8 mouse cellular contexts compared by ENCODE assay signal in the genomic region with DNA sequence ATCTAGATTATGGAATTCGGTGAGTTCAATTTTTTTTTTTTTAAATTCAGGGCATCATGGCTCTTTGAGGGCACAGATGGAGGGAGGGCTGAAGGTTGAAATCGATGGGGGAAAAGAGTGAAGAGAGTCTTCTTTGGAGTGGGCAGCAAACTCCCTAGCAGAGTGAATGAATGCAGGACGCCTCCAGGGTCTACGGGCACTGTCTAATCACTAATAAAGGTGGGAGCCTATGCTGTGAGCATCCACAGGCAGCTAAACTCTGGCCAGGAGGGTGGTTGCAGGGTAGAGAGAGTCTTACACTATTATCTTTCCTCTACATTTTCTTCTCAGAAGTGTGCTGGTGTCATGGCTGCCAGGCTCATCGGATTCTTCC. TPM values are rescaled to one million over a fixed set of nuclear protein-coding genes. Genes with fewer than 3 reads are reported as not detected.
DNase-seq lines count a peak whose midpoint lies in the region; ATAC-seq and TF ChIP-seq lines count a peak whose summit lies in the region.

No protein-coding gene starts in this region.

- H3K9ac ChIP-seq in hindbrain, postnatal 0 days (replicated peaks; ENCODE audit: low read length) = peak overlapping the region; percentile 62
- H3K9ac ChIP-seq in midbrain, postnatal 0 days (replicated peaks; ENCODE audit: low read length, poor library complexity, severe bottlenecking) = peak overlapping the region; percentile 72

- H3K4me3 ChIP-seq in layer of hippocampus, adult 2 months = peak overlapping the region; percentile 84
- peak overlapping the region; percentile 59 for H3K4me3 ChIP-seq in embryonic facial prominence, embryonic 10.5 days
- H3K4me3 ChIP-seq in hindbrain, postnatal 0 days (ENCODE audit: low read length) = peak overlapping the region; percentile 54
- peak overlapping the region; percentile 50 for H3K4me3 ChIP-seq in midbrain, postnatal 0 days (ENCODE audit: low read depth, low read length)

- WGBS in embryonic facial prominence, embryonic 10.5 days = 40% methylated on average over 5 of the region's 5 CpGs
- WGBS in hindbrain, postnatal 0 days = 37% methylated on average over 5 of the region's 5 CpGs
- 47% methylated on average over 5 of the region's 5 CpGs for WGBS in midbrain, postnatal 0 days

- peaks cover 6% of the 10 kb centered on the region for H3K4me1 ChIP-seq in embryonic facial prominence, embryonic 10.5 days
- H3K4me1 ChIP-seq in hindbrain, postnatal 0 days (ENCODE audit: insufficient read depth, low read length) = peaks cover 5% of the 10 kb centered on the region; the same call in 1 of the 2 replicates
- peaks cover 4% of the 10 kb centered on the region; the same call in 1 of the 2 replicates for H3K4me1 ChIP-seq in midbrain, postnatal 0 days (ENCODE audit: insufficient read depth, low read length)

- H3K27me3 ChIP-seq in embryonic facial prominence, embryonic 10.5 days (replicated peaks; ENCODE audit: low read depth, poor library complexity, severe bottlenecking) = no peaks in the 10 kb centered on the region
- no peaks in the 10 kb centered on the region for H3K27me3 ChIP-seq in hindbrain, postnatal 0 days (ENCODE audit: insufficient read depth, low read length)
- no peaks in the 10 kb centered on the region for H3K27me3 ChIP-seq in midbrain, postnatal 0 days (ENCODE audit: insufficient read depth, low read length)

- peak overlapping the region; percentile 89 for H3K27ac ChIP-seq in layer of hippocampus, adult 2 months
- H3K27ac ChIP-seq in embryonic facial prominence, embryonic 10.5 days (replicated peaks) = peak overlapping the region; percentile 31; the same call in 1 of the 2 replicates
- H3K27ac ChIP-seq in hindbrain, postnatal 0 days = peak overlapping the region; percentile 67
- H3K27ac ChIP-seq in midbrain, postnatal 0 days (ENCODE audit: low read depth, low read length) = peak overlapping the region; percentile 72

- DNase-seq in layer of hippocampus, adult 2 months (ENCODE audit: low spot score in 2 of 2) = no peak
- no peak for DNase-seq in layer of hippocampus, adult 18-20 months (ENCODE audit: low spot score in 2 of 2)
- no peak for DNase-seq in embryonic facial prominence, embryonic 10.5 days (ENCODE audit: low spot score)
- no peak for DNase-seq in hindbrain, postnatal 0 days (ENCODE audit: low spot score)
- DNase-seq in midbrain, postnatal 0 days (ENCODE audit: low spot score) = no peak
- no peak for DNase-seq in right cerebral cortex, postnatal 36 days (ENCODE audit: low spot score in 2 of 2)
- DNase-seq in gastrocnemius, postnatal 14 days = no peak
- DNase-seq in gastrocnemius, postnatal 4 days (ENCODE audit: low spot score in 2 of 2) = no peak

- TF ChIP-seq CTCF in layer of hippocampus, adult 2 months (conservative IDR thresholded peaks at IDR 0.05) = no peak
- TF ChIP-seq CTCF in hindbrain, postnatal 0 days (IDR thresholded peaks at IDR 0.05; ENCODE audit: low read depth) = no peak
- TF ChIP-seq CTCF in midbrain, postnatal 0 days (IDR thresholded peaks at IDR 0.05) = no peak

- intact Hi-C loops in gastrocnemius, postnatal 14 days (cut with DNase I; ENCODE audit: low total_unique reads) = no loop called here

- peak overlapping the region; percentile 83 for H3K4me2 ChIP-seq in hindbrain, postnatal 0 days (ENCODE audit: low read depth, low read length)
- H3K4me2 ChIP-seq in midbrain, postnatal 0 days (ENCODE audit: low read depth, low read length, poor library complexity, severe bottlenecking) = peak overlapping the region; percentile 74

- H3K9me3 ChIP-seq in embryonic facial prominence, embryonic 10.5 days = no peaks in the 10 kb centered on the region
- H3K9me3 ChIP-seq in hindbrain, postnatal 0 days (ENCODE audit: low read length) = no peaks in the 10 kb centered on the region
- H3K9me3 ChIP-seq in midbrain, postnatal 0 days (ENCODE audit: low read length) = no peaks in the 10 kb centered on the region

- ATAC-seq in hindbrain, postnatal 0 days = peak; percentile 36
- ATAC-seq in midbrain, postnatal 0 days (ENCODE audit: low FRiP score) = no peak; the same call in 1 of the 2 replicates

- H3K36me3 ChIP-seq in embryonic facial prominence, embryonic 10.5 days (replicated peaks) = peaks cover 40% of the 10 kb centered on the region
- peaks cover 26% of the 10 kb centered on the region for H3K36me3 ChIP-seq in hindbrain, postnatal 0 days (ENCODE audit: insufficient read depth, low read length)
- peaks cover 26% of the 10 kb centered on the region for H3K36me3 ChIP-seq in midbrain, postnatal 0 days (ENCODE audit: insufficient read depth, low read length)

RNA-seq across cellular contexts. Expression of a gene that starts 0.4 kb away (rescaled TPM):
- 10 to 100 TPM; 55.7 to 67.9 TPM for total RNA-seq in layer of hippocampus, adult 2 months (2021)
- 10 to 100 TPM; 57.3 to 59.9 TPM for total RNA-seq in layer of hippocampus, adult 18-20 months (2021)
- polyA plus RNA-seq in embryonic facial prominence, embryonic 10.5 days (2016; fragmentation: Nextera tagmentation; extraction: Ambion mirVana) = 33.8 and 33.9 TPM in 2 replicates
- 62.5 and 77.4 TPM in 2 replicates for total RNA-seq in hindbrain, postnatal 0 days (2014; rRNA removed)
- polyA plus RNA-seq in hindbrain, postnatal 0 days (2015; fragmentation: Nextera tagmentation; extraction: Ambion mirVana) = 45.8 and 46.8 TPM in 2 replicates
- total RNA-seq in midbrain, postnatal 0 days (2014; rRNA removed) = 56.8 and 64.6 TPM in 2 replicates
- polyA plus RNA-seq in midbrain, postnatal 0 days (2015; fragmentation: Nextera tagmentation; extraction: Ambion mirVana) = 46.1 and 48.3 TPM in 2 replicates
- 10 to 100 TPM; 19.5 to 20.7 TPM for total RNA-seq in gastrocnemius, postnatal 14 days (2021)
- total RNA-seq in gastrocnemius, postnatal 4 days (2021) = 10 to 100 TPM; 30.9 to 32.2 TPM

RNA-seq across cellular contexts. Expression of a gene that starts 11.9 kb away (rescaled TPM):
- total RNA-seq in layer of hippocampus, adult 2 months (2021) = 10 to 100 TPM; 42.6 to 43.8 TPM
- total RNA-seq in layer of hippocampus, adult 18-20 months (2021) = 10 to 100 TPM; 30.5 to 30.7 TPM
- 42.0 and 43.3 TPM in 2 replicates for polyA plus RNA-seq in embryonic facial prominence, embryonic 10.5 days (2016; fragmentation: Nextera tagmentation; extraction: Ambion mirVana)
- 29.4 and 37.9 TPM in 2 replicates for total RNA-seq in hindbrain, postnatal 0 days (2014; rRNA removed)
- 36.8 and 37.2 TPM in 2 replicates for polyA plus RNA-seq in hindbrain, postnatal 0 days (2015; fragmentation: Nextera tagmentation; extraction: Ambion mirVana)
- total RNA-seq in midbrain, postnatal 0 days (2014; rRNA removed) = 38.5 and 42.9 TPM in 2 replicates
- polyA plus RNA-seq in midbrain, postnatal 0 days (2015; fragmentation: Nextera tagmentation; extraction: Ambion mirVana) = 39.0 and 47.6 TPM in 2 replicates
- total RNA-seq in gastrocnemius, postnatal 14 days (2021) = 10 to 100 TPM; 27.8 to 37.9 TPM
- total RNA-seq in gastrocnemius, postnatal 4 days (2021) = 100 to 1,000 TPM; 142 to 158 TPM

RNA-seq across cellular contexts. Expression of a gene that starts 20.2 kb away (rescaled TPM):
- total RNA-seq in layer of hippocampus, adult 2 months (2021) = 10 to 100 TPM; 61.6 to 61.7 TPM
- 10 to 100 TPM; 49.0 to 59.9 TPM for total RNA-seq in layer of hippocampus, adult 18-20 months (2021)
- 29.0 and 30.8 TPM in 2 replicates for polyA plus RNA-seq in embryonic facial prominence, embryonic 10.5 days (2016; fragmentation: Nextera tagmentation; extraction: Ambion mirVana)
- total RNA-seq in hindbrain, postnatal 0 days (2014; rRNA removed) = 15.2 and 19.7 TPM in 2 replicates
- 29.1 and 29.2 TPM in 2 replicates for polyA plus RNA-seq in hindbrain, postnatal 0 days (2015; fragmentation: Nextera tagmentation; extraction: Ambion mirVana)
- total RNA-seq in midbrain, postnatal 0 days (2014; rRNA removed) = 12.7 and 22.2 TPM in 2 replicates
- polyA plus RNA-seq in midbrain, postnatal 0 days (2015; fragmentation: Nextera tagmentation; extraction: Ambion mirVana) = 32.5 and 37.5 TPM in 2 replicates
- 10 to 100 TPM; 10.7 to 12.6 TPM for total RNA-seq in gastrocnemius, postnatal 14 days (2021)
- 10 to 100 TPM; 19.2 to 22.1 TPM for total RNA-seq in gastrocnemius, postnatal 4 days (2021)

RNA-seq across cellular contexts. Expression of a gene that starts 23.8 kb away (rescaled TPM):
- total RNA-seq in layer of hippocampus, adult 2 months (2021) = 100 to 1,000 TPM; 100 to 102 TPM
- total RNA-seq in layer of hippocampus, adult 18-20 months (2021) = 10 to 100 TPM; 84.9 to 91.6 TPM
- polyA plus RNA-seq in embryonic facial prominence, embryonic 10.5 days (2016; fragmentation: Nextera tagmentation; extraction: Ambion mirVana) = 248 and 258 TPM in 2 replicates
- total RNA-seq in hindbrain, postnatal 0 days (2014; rRNA removed) = 103 and 130 TPM in 2 replicates
- 186 TPM in 2 replicates for polyA plus RNA-seq in hindbrain, postnatal 0 days (2015; fragmentation: Nextera tagmentation; extraction: Ambion mirVana)
- 101 and 108 TPM in 2 replicates for total RNA-seq in midbrain, postnatal 0 days (2014; rRNA removed)
- polyA plus RNA-seq in midbrain, postnatal 0 days (2015; fragmentation: Nextera tagmentation; extraction: Ambion mirVana) = 176 and 189 TPM in 2 replicates
- total RNA-seq in gastrocnemius, postnatal 14 days (2021) = 10 to 100 TPM; 42.4 to 52.2 TPM
- total RNA-seq in gastrocnemius, postnatal 4 days (2021) = 10 to 100 TPM; 80.7 to 95.1 TPM

RNA-seq across cellular contexts. Expression of a gene that starts 25.7 kb away (rescaled TPM):
- 1 to 10 TPM in 1 of 2 experiments, under 1 TPM in 1; 0.31 to 1.3 TPM for total RNA-seq in layer of hippocampus, adult 2 months (2021)
- under 1 TPM; 0.71 to 0.84 TPM for total RNA-seq in layer of hippocampus, adult 18-20 months (2021)
- 0.15 and 0.81 TPM in 2 replicates for polyA plus RNA-seq in embryonic facial prominence, embryonic 10.5 days (2016; fragmentation: Nextera tagmentation; extraction: Ambion mirVana)
- 1.9 TPM in 2 replicates for total RNA-seq in hindbrain, postnatal 0 days (2014; rRNA removed)
- 0.82 and 1.5 TPM in 2 replicates for polyA plus RNA-seq in hindbrain, postnatal 0 days (2015; fragmentation: Nextera tagmentation; extraction: Ambion mirVana)
- total RNA-seq in midbrain, postnatal 0 days (2014; rRNA removed) = 2.8 and 3.8 TPM in 2 replicates
- 0.52 and 1.5 TPM in 2 replicates for polyA plus RNA-seq in midbrain, postnatal 0 days (2015; fragmentation: Nextera tagmentation; extraction: Ambion mirVana)
- total RNA-seq in gastrocnemius, postnatal 14 days (2021) = under 1 TPM; 0.21 to 0.22 TPM
- 1 to 10 TPM in 1 of 2 experiments, under 1 TPM in 1; 0.57 to 1.5 TPM for total RNA-seq in gastrocnemius, postnatal 4 days (2021)

Comparison
In these comparisons a context has a peak if more than half of its experiments do, and no peak if none do; other contexts are left out.
1. H3K27ac ChIP-seq: peak in every context shown above with its lines; median percentile 89 in layer of hippocampus, adult 2 months; 72 in midbrain, postnatal 0 days; 67 in hindbrain, postnatal 0 days; 31 in embryonic facial prominence, embryonic 10.5 days.